Mouse (Mus musculus) B cell, adult 2 months (primary cell): Measurements from ENCODE around the gene Cbln3.
A peak's percentile ranks its signal among the peaks of the same experiment; 100 is the strongest.

Experiments
- DNase-seq, 2 experiments: peaks; one replicate each; pipeline ENCODE4 v3.0.0; 2022

Cbln3 gene

DNA sequence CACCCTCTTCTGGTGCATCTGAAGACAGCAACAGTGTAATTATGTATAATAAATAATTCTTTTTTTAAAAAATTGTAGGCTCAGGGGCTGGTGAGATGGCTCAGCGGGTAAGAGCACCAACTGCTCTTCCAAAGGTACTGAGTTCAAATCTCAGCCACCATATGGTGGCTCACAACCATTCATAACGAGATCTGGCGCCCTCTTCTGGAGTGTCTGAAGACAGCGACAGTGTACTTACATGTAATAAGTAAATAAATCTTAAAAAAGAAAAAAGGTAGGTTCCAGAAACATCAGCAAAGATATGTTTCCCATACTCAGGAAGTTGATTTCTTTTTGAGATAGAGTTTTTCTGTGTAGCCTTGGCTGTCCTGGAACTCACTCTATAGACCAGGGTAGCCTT is 41.4 kb downstream of the Cbln3 start:
- peak in 1 of 2 experiments; percentile 31 for DNase-seq

DNA sequence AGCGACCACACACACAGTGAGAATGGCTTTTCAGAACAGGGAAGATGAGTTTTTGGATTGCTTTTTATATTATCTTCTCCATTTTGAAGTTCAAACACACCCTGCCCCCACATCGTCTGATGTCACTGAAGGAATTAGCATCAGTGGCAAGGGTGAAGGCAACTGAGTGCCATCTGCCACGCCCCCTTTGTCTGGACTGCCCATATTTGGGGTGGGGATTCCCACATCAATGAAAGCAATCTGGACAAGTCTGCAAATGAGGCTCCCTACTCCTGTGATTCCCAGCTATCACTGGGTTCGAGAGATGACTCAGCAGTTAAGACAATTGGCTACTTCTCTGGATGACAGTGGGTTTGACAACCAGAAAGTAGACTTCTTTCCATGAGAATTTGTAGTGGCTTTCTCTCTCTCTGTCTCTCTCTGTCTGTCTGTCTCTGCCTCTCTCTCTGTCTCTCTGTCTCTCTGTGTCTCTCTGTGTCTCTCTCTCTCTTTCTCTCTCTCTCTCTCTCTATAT is 43.3 kb downstream of the Cbln3 start:
- DNase-seq = no peak

DNA sequence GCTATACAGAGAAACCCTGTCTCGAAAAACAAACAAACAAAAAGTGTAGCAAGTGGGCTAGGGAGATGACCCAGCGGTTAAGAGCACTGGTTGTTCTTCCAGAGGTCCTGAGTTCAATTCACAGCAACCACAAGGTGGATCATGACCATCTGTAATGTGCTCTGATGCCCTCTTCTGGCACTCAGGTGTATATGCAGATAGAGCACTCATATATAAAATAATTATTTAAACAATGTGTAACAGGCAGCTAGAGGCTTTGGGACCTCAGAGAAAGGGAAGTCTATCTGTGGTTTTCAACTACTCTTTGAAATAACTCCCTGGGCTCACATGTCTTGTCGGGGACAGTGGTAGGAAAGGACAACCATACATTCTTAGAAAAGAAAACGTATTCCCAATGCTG is 45.5 kb downstream of the Cbln3 start:
- DNase-seq = no peak

DNA sequence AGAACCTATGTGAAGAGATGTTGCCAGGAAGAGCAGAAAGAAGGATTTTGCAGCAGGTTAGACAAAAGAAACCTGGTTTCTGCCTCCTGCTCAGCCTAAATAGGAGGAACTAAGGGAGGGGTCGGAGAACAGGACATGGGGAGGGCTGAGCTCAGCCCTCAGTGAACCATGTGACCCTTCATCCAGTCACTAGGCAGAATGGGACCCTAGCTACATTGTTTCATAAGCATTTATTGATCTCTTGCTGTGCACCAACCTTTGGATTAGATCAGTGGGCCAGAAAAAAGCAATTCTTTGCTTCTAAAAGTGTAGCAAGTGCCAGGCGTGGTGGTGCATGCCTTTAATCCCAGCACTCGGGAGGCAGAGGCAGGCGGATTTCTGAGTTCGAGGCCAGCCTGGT is 45.9 kb downstream of the Cbln3 start:
- no peak for DNase-seq

DNA sequence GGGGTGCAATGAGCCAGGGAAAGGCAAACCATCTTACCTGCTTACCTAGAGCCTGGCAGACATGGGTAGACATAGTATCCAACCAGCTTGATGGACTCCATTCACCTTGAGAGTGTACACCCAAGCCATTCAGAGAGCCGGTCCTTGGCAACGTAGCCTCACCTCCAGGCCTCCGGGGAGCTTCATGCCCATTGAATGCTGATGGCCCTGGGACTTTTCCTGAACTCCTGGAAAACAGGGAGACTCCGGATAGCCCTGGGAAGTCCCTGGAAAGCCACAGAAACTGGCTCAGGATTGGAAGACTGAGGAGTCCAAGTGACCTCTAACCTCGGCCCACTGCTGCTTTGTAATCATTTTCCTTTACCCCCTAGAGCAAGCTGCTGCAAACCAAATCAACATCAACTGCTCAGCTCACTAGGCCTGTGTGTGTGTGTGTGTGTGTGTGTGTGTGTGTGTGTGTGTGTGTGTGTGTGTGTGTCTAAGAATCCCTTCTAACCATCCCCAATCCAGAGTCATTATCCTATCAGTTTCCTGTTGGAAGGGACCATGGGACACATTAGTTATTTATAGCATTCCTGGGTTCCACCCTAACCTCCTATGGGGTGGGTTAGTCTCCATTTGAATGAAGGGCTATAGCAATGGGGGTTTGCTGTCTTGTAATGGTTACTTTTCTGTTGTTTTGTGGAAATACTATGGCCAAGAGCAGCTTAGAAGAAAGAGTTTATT is 49.2 kb downstream of the Cbln3 start:
- no peak for DNase-seq

DNA sequence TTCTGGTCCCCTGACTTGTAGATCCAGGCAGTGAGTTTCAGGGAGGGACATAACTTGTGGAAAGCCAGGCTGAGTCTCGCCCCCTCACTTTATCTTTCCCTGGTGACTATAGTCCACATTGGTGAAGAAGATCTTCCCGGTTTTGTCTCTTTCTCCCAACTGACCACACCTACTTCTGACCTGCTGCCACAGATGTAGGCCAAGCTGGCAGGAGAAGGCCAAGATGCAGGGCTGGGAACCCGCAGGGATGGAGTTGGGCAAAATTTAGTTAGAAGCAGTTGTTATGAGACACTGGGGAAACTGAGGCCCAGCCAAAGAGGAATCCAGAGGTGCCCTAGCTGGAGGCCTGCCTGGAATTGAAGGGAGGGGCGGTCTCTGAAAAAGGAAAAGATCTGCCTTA is 51.1 kb downstream of the Cbln3 start:
- DNase-seq = no peak

DNA sequence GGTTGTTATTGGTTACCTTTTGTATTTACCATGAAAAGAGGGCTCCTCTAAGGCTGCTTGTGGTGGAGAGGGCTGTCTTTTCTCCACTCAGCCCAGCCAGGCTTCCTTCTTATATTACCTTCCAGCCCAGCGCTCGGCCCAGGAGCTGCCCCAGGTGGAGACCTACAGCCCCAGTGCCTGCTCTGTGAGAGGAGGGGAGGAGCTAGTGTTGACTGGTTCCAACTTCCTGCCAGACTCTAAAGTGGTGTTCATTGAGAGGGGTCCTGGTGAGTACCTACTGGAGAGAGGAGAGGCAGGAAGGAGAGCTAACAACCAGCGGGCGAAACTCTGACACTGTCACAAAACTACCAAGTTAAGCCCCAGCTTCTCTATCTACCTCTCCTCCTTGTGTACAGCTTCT is 53.9 kb downstream of the Cbln3 start:
- no peak for DNase-seq

DNA sequence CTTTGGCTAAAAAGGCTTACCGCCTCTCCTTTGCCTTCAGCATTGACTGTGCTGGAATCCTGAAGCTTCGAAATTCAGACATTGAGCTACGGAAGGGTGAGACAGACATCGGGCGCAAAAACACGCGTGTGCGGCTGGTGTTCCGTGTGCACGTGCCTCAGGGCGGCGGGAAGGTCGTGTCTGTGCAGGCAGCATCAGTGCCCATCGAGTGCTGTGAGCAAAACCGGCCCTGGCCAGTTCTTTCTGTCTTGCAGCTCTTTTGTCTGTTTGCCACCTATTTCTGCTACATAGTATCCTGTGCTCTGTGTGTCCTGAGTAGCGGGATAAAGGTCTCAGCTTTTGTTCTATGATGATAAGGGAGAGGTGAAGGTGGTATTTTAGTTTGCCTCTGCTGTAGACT is 54.3 kb downstream of the Cbln3 start:
- DNase-seq = no peak
